Mouse (Mus musculus): ENCODE data around the gene Ubxn11.
"Not testable (repeated sequence)": the region's sequence is repeated elsewhere in the genome, so short reads cannot be mapped to it uniquely, and the experiment has no call there.

Gene Ubxn11

GRCm38 (mm10) chr4:134144297-134144696, 41.9 kb downstream of the Ubxn11 start:
- DNase-seq (ENCODE audit: extremely low spot score), result not testable (repeated sequence)

- DNase-seq (ENCODE audit: extremely low spot score), result no peak
Observed at GRCm38 (mm10) chr4:134149389-134149788, 47.0 kb downstream of the Ubxn11 start.

GRCm38 (mm10) chr4:134152112-134152511, 49.7 kb downstream of the Ubxn11 start:
- DNase-seq (ENCODE audit: extremely low spot score), result no peak

GRCm38 (mm10) chr4:134153656-134154055, 51.3 kb downstream of the Ubxn11 start:
- DNase-seq (ENCODE audit: extremely low spot score), result no peak

GRCm38 (mm10) chr4:134154354-134154753, 52.0 kb downstream of the Ubxn11 start:
- no peak for DNase-seq (ENCODE audit: extremely low spot score)

- no peak for DNase-seq (ENCODE audit: extremely low spot score)
Observed at GRCm38 (mm10) chr4:134155531-134155930, 53.2 kb downstream of the Ubxn11 start.

GRCm38 (mm10) chr4:134155961-134156465, 53.6 kb downstream of the Ubxn11 start:
- DNase-seq (ENCODE audit: extremely low spot score), result no peak

- DNase-seq (ENCODE audit: extremely low spot score), result no peak
Observed at GRCm38 (mm10) chr4:134156744-134157143, 54.4 kb downstream of the Ubxn11 start.

GRCm38 (mm10) chr4:134157558-134157957, 55.2 kb downstream of the Ubxn11 start:
- DNase-seq (ENCODE audit: extremely low spot score), result no peak

- DNase-seq (ENCODE audit: extremely low spot score), result no peak
Observed at GRCm38 (mm10) chr4:134158774-134159173, 56.4 kb downstream of the Ubxn11 start.

GRCm38 (mm10) chr4:134160071-134160470, 57.7 kb downstream of the Ubxn11 start:
- DNase-seq (ENCODE audit: extremely low spot score), result peak; percentile 34

GRCm38 (mm10) chr4:134164591-134164990, 62.2 kb downstream of the Ubxn11 start:
- no peak for DNase-seq (ENCODE audit: extremely low spot score)

- DNase-seq (ENCODE audit: extremely low spot score), result no peak
Observed at GRCm38 (mm10) chr4:134165024-134165423, 62.7 kb downstream of the Ubxn11 start.

- DNase-seq (ENCODE audit: extremely low spot score), result no peak
Observed at GRCm38 (mm10) chr4:134165548-134166465, 63.4 kb downstream of the Ubxn11 start.

GRCm38 (mm10) chr4:134166906-134167305, 64.5 kb downstream of the Ubxn11 start:
- no peak for DNase-seq (ENCODE audit: extremely low spot score)

- DNase-seq (ENCODE audit: extremely low spot score), result no peak
Observed at GRCm38 (mm10) chr4:134172391-134172790, 70.0 kb downstream of the Ubxn11 start.
